In genomic region chr14:17661100-17661521, GRCm38 (mm10) we compare ENCODE assay signal across 8 mouse cellular contexts. TPM values are rescaled to one million over a fixed set of nuclear protein-coding genes. Genes with fewer than 3 reads are reported as not detected.
DNase-seq lines count a peak whose midpoint lies in the region; ATAC-seq lines count a peak whose summit lies in the region.

No protein-coding gene starts in this region.

- intact Hi-C loops in left cerebral cortex, postnatal 25 days (cut with DNase I) = loop anchor here (2.0 to 5.0 kb wide), 8 partner anchors 66 to 526 kb away; no protein-coding TSS in a partner anchor

- H3K4me3 ChIP-seq in midbrain, embryonic 16.5 days (ENCODE audit: low read depth, low read length) = peak overlapping the region; percentile 87

- H3K36me3 ChIP-seq in midbrain, embryonic 16.5 days (ENCODE audit: control insufficient read depth, insufficient read depth, low read length) = no peaks in the 10 kb centered on the region

- H3K9me3 ChIP-seq in midbrain, embryonic 16.5 days (replicated peaks; ENCODE audit: control insufficient read depth, low read length, poor library complexity, severe bottlenecking) = no peaks in the 10 kb centered on the region

- peak; percentile 59 for DNase-seq in cerebellum, adult 9-10 months
- no peak for DNase-seq in cerebellum, postnatal 25 days
- peak; percentile 13 for DNase-seq in ovary, postnatal 10 days (ENCODE audit: low spot score)
- no peak for DNase-seq in ovary, postnatal 36 days (ENCODE audit: low spot score)
- peak; percentile 71 to 75 for DNase-seq in left cerebral cortex, postnatal 25 days (ENCODE audit: low spot score in 2 of 2)
- DNase-seq in urinary bladder, postnatal 10 days (ENCODE audit: low spot score) = no peak

- H3K27me3 ChIP-seq in midbrain, embryonic 16.5 days (ENCODE audit: control insufficient read depth, insufficient read depth, low read depth, low read length) = peaks cover 3% of the 10 kb centered on the region; the same call in 1 of the 2 replicates

- peaks cover 12% of the 10 kb centered on the region for H3K4me1 ChIP-seq in midbrain, embryonic 16.5 days (ENCODE audit: control insufficient read depth, insufficient read depth, low read length)

- H3K4me2 ChIP-seq in midbrain, embryonic 16.5 days (ENCODE audit: low read length) = peak overlapping the region; percentile 89

- H3K27ac ChIP-seq in midbrain, embryonic 16.5 days (ENCODE audit: low read length) = no peak overlapping the region

- H3K9ac ChIP-seq in midbrain, embryonic 16.5 days (ENCODE audit: low read depth, low read length) = peak overlapping the region; percentile 79

- under 1% methylated on average over 16 of the region's 16 CpGs for WGBS in midbrain, embryonic 16.5 days

- ATAC-seq in frontal cortex, adult (ENCODE audit: low TSS enrichment) = peak; percentile 51
- peak; percentile 66 for ATAC-seq in midbrain, embryonic 16.5 days

RNA-seq across cellular contexts. Expression of gene Thrb, which starts 1.1 kb away (rescaled TPM):
- total RNA-seq in left cerebral cortex, postnatal 25 days (2021) = 10 to 100 TPM; 78.6 to 85.3 TPM
- 1.9 and 2.9 TPM in 2 replicates for polyA plus RNA-seq in midbrain, embryonic 16.5 days (2015; fragmentation: Nextera tagmentation; extraction: Ambion mirVana)

Comparison
In these comparisons a context has a peak if more than half of its experiments do, and no peak if none do; other contexts are left out.
1. DNase-seq: peak in cerebellum, adult 9-10 months (single experiment), ovary, postnatal 10 days (single experiment) and left cerebral cortex, postnatal 25 days (2 of 2); none in cerebellum, postnatal 25 days (0 of 2), ovary, postnatal 36 days (single experiment) and urinary bladder, postnatal 10 days (single experiment).